Mouse (Mus musculus) effector memory CD4-positive, alpha-beta T cell, adult 7 months (primary cell): Measurements from ENCODE around the gene Nrn1. TPM values are rescaled to one million over a fixed set of nuclear protein-coding genes. Genes with fewer than 3 reads are reported as not detected.

ENCODE experiments used
- polyA plus RNA-seq: library from polyadenylated mRNA; unstranded; fragments of 100-300 nt; shearing (Covaris generic); gene quantifications from one replicate; pipeline ENCODE4 v1.2.1, GENCODE M21; 2017

The Nrn1 gene
- polyA plus RNA-seq, result not detected

DNA sequence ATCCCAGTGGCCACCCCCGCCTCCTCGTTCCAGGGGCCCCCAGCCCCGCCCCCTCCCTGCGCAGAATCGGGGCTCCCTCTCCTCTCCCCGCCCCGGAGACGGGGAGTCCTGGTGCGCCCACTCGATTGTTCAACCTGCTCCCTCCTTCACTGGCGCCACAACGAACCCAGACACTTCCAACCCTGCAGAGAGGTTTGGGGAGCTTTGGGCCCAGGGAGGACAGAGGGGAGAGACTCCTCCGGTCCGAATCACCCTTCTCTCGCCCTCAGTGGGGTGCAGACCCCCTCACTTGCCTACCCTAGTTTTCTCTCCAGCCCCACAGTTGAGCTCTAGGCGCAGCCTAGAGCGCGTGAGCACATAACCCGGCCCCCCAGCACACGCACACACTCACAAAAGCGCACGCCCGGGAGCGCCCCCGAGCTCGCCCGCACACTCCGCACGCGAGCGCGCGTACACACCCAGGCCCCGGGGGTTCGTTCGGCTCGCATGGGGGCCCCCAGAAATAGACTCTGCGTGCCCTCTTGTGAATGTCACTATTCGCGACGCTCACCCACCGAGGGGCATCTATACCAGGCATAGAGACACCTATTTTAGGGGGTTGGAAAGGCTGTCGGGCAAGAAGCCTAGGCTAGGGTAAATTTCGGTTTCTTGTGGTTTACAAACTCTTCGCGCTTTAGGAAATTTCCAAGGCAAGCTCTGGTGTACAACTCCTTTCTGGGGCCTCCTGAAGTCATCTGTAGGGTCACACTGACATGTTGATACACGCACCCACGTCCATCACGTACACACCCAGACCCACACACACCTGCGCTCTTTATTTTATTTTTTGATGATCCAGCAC, at the start of gene Nrn1:
Gene Nrn1 (minus strand): TSS at position 401 of the 841 bp plus-strand sequence.

